Mouse (Mus musculus) gastrocnemius, postnatal 14 days (tissue): ENCODE data around the gene Csn3. TPM values are rescaled to one million over a fixed set of nuclear protein-coding genes. Genes with fewer than 3 reads are reported as not detected.

Source experiments
- DNase-seq: peaks from one replicate; pipeline ENCODE4 v3.0.0; 2021; ENCODE audit warnings: mixed read lengths
- intact Hi-C: fragments of 180-260 bp; cut with DNase I; formaldehyde crosslinking; loops from one replicate; pipeline ENCODE4 v1.15.1; 2025; ENCODE audit warnings: low total_unique reads
- long read RNA-seq, 2 experiments: library from polyadenylated mRNA; stranded (forward); transcript quantifications; one replicate each; pipeline ENCODE4 v2.0.0; 2021
- total RNA-seq, 2 experiments: library from RNA; stranded (reverse); gene quantifications; 2 replicates each; pipeline ENCODE4 v1.2.3; 2021

Gene Csn3
- total RNA-seq, result not detected
- long read RNA-seq, experiment 1, result 0 reads
- long read RNA-seq, experiment 2, result 0 reads

DNA sequence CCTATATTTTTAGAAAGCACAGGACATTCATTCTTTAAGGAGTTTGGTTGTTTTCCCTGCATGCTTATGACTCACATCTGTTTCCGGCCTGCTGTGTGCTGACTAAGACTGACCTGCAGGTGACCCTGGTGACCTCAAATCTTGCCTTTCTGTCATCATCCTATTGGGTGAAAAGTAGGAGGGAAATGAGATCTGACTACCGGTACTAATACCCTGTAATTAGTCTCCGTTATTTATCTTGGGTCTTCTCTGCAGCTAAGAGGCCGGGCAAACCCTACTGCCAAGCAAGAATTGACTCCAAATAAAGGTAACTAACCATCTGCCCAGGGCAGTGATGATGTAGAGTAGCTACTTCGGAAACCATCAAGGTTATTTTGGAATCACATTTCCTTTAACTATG lies at the start of gene Csn3:
Csn3 (plus strand) TSS at position 208 of the 400 bp plus-strand sequence.
- no peak for DNase-seq
- intact Hi-C loops, result no loop called here

- intact Hi-C loops, result no loop called here
- DNase-seq, result no peak
Measured at GRCm38 (mm10) chr5:87884729-87885128, 40.6 kb upstream of the Csn3 start, which contains the start of gene Odam. Odam (plus strand) TSS chr5:87885029.

- DNase-seq, result no peak
Measured at GRCm38 (mm10) chr5:87931603-87932002, 6.2 kb downstream of the Csn3 start.

DNA sequence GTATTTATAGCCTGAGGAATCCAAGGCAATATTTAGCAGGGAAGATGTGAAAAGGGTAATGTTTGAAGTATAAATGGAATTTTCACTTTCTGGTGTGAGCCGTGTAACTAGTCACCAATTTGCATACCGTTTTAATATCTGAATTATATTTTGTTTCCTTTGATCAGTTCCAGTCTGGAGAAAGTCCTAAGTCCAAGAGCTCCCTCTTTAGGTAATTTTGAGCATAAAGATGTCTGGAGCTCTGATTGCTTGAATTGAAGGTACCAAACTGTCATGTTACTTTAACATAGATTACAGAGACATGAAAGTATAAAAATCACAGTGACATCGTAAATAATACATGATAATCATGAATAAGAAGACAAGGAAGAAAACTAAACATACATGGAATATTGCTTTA lies 15.4 kb downstream of the Csn3 start:
- DNase-seq, result no peak
- intact Hi-C loops, result no loop called here

More at GRCm38 (mm10) chr5:87931603-87932002, 6.2 kb downstream of the Csn3 start:
- intact Hi-C loops, result no loop called here

GRCm38 (mm10) chr5:87942515-87942914 lies 17.1 kb downstream of the Csn3 start:
- intact Hi-C loops, result no loop called here
- DNase-seq, result no peak

DNA sequence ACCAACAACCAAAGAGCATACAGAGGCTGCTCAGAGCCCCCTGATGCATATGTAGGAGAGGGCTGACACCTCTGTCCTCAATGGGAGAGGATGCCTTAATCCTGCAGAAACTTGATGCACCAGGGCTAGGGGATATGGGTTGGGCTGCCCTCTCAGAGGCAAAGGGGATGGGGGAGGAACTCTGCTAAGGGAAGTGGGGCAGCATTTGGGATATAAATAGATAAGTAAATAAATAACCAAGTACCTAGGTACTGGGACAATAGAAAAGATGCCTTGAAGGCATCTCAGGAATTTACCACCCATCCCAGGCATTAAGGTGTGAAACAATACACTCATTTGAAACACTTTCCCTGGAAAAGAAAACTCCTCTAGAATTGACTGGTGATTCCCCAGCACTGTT lies 26.5 kb downstream of the Csn3 start:
- intact Hi-C loops, result no loop called here
- DNase-seq, result no peak

DNA sequence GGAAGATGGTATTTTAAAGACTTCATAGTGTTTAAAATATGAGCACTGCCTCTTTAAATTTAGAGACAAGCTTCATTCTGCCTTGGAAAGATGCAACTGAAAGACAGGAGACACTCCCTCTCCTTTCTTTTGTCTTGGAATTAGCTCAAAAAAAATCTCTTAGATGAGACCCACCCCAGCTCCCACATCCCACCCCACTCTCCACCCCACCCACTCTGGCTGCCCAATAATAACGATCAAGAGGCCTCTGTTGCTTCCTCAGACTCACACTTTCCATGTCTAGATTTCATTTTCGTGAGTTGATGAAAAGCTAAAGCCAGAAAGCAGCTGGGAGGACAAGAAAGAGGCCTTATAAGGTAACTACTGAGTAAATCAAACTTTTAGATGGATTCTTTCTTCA lies 43.8 kb downstream of the Csn3 start, which contains the start of the genes 2310003L06Rik and Gm28434:
2310003L06Rik (plus strand) TSS at position 259 of the 400 bp plus-strand sequence.
Gm28434 (plus strand) TSS at position 317 of the 400 bp plus-strand sequence.
- DNase-seq, result no peak
- intact Hi-C loops, result no loop called here

DNA sequence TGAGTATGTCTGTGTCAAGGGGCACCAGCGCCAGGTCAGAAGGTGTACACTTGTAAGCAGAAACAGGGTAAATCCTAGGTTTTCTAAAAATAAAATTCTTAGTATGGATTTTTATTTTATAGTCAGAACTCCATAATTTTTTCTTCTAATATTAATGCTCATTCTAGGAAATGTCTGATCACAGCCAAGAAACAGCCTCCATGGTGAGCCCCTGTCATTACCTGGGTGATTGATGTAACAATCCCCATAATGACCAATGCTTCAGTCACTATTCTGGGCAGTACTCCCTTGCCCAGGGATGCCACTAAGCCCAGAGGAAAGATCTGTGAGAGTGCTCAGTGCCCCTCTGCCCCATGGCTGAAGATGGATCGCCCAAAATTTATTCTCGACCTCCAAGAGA lies 53.8 kb downstream of the Csn3 start, which contains the start of gene Cabs1:
Cabs1 (plus strand) TSS at position 301 of the 400 bp plus-strand sequence.
- intact Hi-C loops, result no loop called here
- DNase-seq, result no peak

Other genes starting within 250 kb of the Csn3 start
- gene Csn2, start 225.9 kb upstream of the Csn3 start, total RNA-seq, result not detected
- not detected for gene Csn1s2a, start 151.0 kb upstream of the Csn3 start, total RNA-seq
- gene Csn1s2b, start 117.5 kb upstream of the Csn3 start, total RNA-seq, result not detected
- not detected for gene Prr27, start 99.9 kb upstream of the Csn3 start, total RNA-seq
- not detected for gene Odam, start 40.5 kb upstream of the Csn3 start, total RNA-seq
- gene 2310003L06Rik, start 43.9 kb downstream of the Csn3 start, total RNA-seq, result not detected
- gene Gm28434, start 43.9 kb downstream of the Csn3 start, total RNA-seq, result not detected
- not detected for gene Cabs1, start 53.9 kb downstream of the Csn3 start, total RNA-seq
- not detected for gene Smr3a, start 77.0 kb downstream of the Csn3 start, total RNA-seq
- gene Smr2, start 161.0 kb downstream of the Csn3 start, total RNA-seq, result not detected
- not detected for gene Gm11116, start 186.0 kb downstream of the Csn3 start, total RNA-seq
- not detected for gene Gm11115, start 228.5 kb downstream of the Csn3 start, total RNA-seq